Mouse (Mus musculus) forebrain, embryonic 12.5 days (tissue): ENCODE data around the gene Gm9639. TPM values are rescaled to one million over a fixed set of nuclear protein-coding genes. Genes with fewer than 3 reads are reported as not detected.
A peak's percentile ranks its signal among the peaks of the same experiment; 100 is the strongest.
"Not testable (repeated sequence)": the region's sequence is repeated elsewhere in the genome, so short reads cannot be mapped to it uniquely, and the experiment has no call there.

ENCODE experiments used
- ATAC-seq: fragments of 200-750 bp; cut with Nextera tagmentation; 2 replicates; pipeline ENCODE4 v1.8.0; 2017; ENCODE audit warnings: moderate TSS enrichment; ENCODE audit not compliant: low FRiP score
- H3K27ac ChIP-seq: fragments of 300-500 bp; sonication (generic); 2 replicates; pipeline ENCODE4 v1.5.1; 2016; ENCODE audit warnings: mild to moderate bottlenecking
- H3K27me3 ChIP-seq: fragments of 300-500 bp; sonication (generic); 2 replicates; pipeline ENCODE4 v1.6.1; 2016; ENCODE audit warnings: mild to moderate bottlenecking
- H3K36me3 ChIP-seq: fragments of 300-500 bp; sonication (generic); replicated peaks from 2 replicates; pipeline ENCODE4 v1.6.1; 2016; ENCODE audit warnings: mild to moderate bottlenecking
- H3K4me1 ChIP-seq: fragments of 300-500 bp; sonication (generic); 2 replicates; pipeline ENCODE4 v1.6.1; 2016
- H3K4me2 ChIP-seq: fragments of 300-500 bp; sonication (generic); 2 replicates; pipeline ENCODE4 v1.6.1; 2016; ENCODE audit warnings: mild to moderate bottlenecking, moderate library complexity
- H3K4me3 ChIP-seq: fragments of 300-500 bp; sonication (generic); replicated peaks from 2 replicates; pipeline ENCODE4 v1.5.1; 2016; ENCODE audit warnings: mild to moderate bottlenecking
- H3K9ac ChIP-seq: fragments of 300-500 bp; sonication (generic); 2 replicates; pipeline ENCODE4 v1.6.1; 2016; ENCODE audit warnings: mild to moderate bottlenecking
- H3K9me3 ChIP-seq: fragments of 300-500 bp; sonication (generic); 2 replicates; pipeline ENCODE4 v1.6.1; 2016
- WGBS: fragments of 180-500 bp; shearing (Covaris S2); methylation state at CpG from one replicate; pipeline ENCODE4 v1.1.7; 2016; 5-methylcytosine and 5-hydroxymethylcytosine counted together
- polyA plus RNA-seq: library from polyadenylated mRNA; unstranded; fragments of >200 nt; fragmentation: Nextera tagmentation; extraction: Ambion mirVana; gene quantifications from 2 replicates; pipeline ENCODE4 v1.2.1, GENCODE M21; 2016

Gm9639 gene
- polyA plus RNA-seq, result not detected in 2 replicates

- Histone ChIP-seq H3K27ac (0 out of 2 replicates have a peak within 1 kb of the TSS, but pooled peaks have one; percentile 36), H3K4me3 (no peak within 1 kb of the TSS), H3K4me1 (peaks cover 16% of the 10 kb centered on the region; the same call in 1 of the 2 replicates), H3K9ac (no peak within 1 kb of the TSS), H3K4me2 (no peak within 1 kb of the TSS), H3K27me3 (no peaks in the 10 kb centered on the region), H3K36me3 (no peaks in the 10 kb centered on the region), H3K9me3 (no peaks in the 10 kb centered on the region)
- no peak for ATAC-seq
- WGBS, result 55% methylated on average over 2 of the region's 2 CpGs
These were observed at the start of gene Gm9639 for GRCm38 (mm10) chr10:77794976-77795375. Gene Gm9639, minus strand, starts transcription at chr10:77795076.

- 83% methylated on average over 6 of the region's 6 CpGs for WGBS
- no peak for ATAC-seq
- H3K27ac ChIP-seq, result no peak overlapping the region
- H3K9ac ChIP-seq, result no peak overlapping the region
- H3K27me3 ChIP-seq, result no peaks in the 10 kb centered on the region
- H3K9me3 ChIP-seq, result peaks cover 5% of the 10 kb centered on the region; the same call in 1 of the 2 replicates
- no peaks in the 10 kb centered on the region; the same call in 1 of the 2 replicates for H3K4me1 ChIP-seq
- H3K4me2 ChIP-seq, result no peak overlapping the region
- no peak overlapping the region for H3K4me3 ChIP-seq
- H3K36me3 ChIP-seq, result no peaks in the 10 kb centered on the region
These were observed 44.1 kb upstream of the Gm9639 start for GRCm38 (mm10) chr10:77839006-77839405.

- Histone ChIP-seq H3K4me3 (no peak within 1 kb of the TSS), H3K9me3 (no peaks in the 10 kb centered on the region), H3K9ac (no peak within 1 kb of the TSS), H3K27ac (no peak within 1 kb of the TSS), H3K36me3 (no peaks in the 10 kb centered on the region), H3K27me3 (no peaks in the 10 kb centered on the region), H3K4me1 (no peaks in the 10 kb centered on the region; the same call in 1 of the 2 replicates), H3K4me2 (no peak within 1 kb of the TSS)
- 70% methylated on average over 9 of the region's 9 CpGs for WGBS
- ATAC-seq, result no peak
These were observed 40.8 kb upstream of the Gm9639 start, which contains the start of gene Krtap10-10 for GRCm38 (mm10) chr10:77835647-77836046. Gene Krtap10-10, plus strand, starts transcription at chr10:77835947.

GRCm38 (mm10) chr10:77826951-77827350, 32.1 kb upstream of the Gm9639 start, which contains the start of gene Krtap10-4:
Gene Krtap10-4, minus strand, starts transcription at chr10:77827095.
- H3K4me1 ChIP-seq, result no peaks in the 10 kb centered on the region
- no peaks in the 10 kb centered on the region for H3K9me3 ChIP-seq
- H3K4me2 ChIP-seq, result no peak within 1 kb of the TSS
- H3K9ac ChIP-seq, result no peak within 1 kb of the TSS
- H3K4me3 ChIP-seq, result no peak within 1 kb of the TSS
- no peaks in the 10 kb centered on the region for H3K36me3 ChIP-seq
- WGBS, result 73% methylated on average over 6 of the region's 6 CpGs
- no peak within 1 kb of the TSS for H3K27ac ChIP-seq
- no peaks in the 10 kb centered on the region for H3K27me3 ChIP-seq
- ATAC-seq, result no peak

- Histone ChIP-seq H3K4me1 (no peaks in the 10 kb centered on the region), H3K4me2 (no peak overlapping the region), H3K27ac (no peak overlapping the region), H3K27me3 (no peaks in the 10 kb centered on the region), H3K36me3 (no peaks in the 10 kb centered on the region), H3K9ac (no peak overlapping the region), H3K9me3 (no peaks in the 10 kb centered on the region), H3K4me3 (no peak overlapping the region)
- no peak for ATAC-seq
- 28% methylated on average over 4 of the region's 4 CpGs for WGBS
These were observed 24.3 kb upstream of the Gm9639 start for GRCm38 (mm10) chr10:77819203-77819602.

GRCm38 (mm10) chr10:77818523-77818922, 23.6 kb upstream of the Gm9639 start:
- 97% methylated on average over 4 of the region's 4 CpGs for WGBS
- no peak overlapping the region for H3K4me3 ChIP-seq
- H3K27ac ChIP-seq, result no peak overlapping the region
- H3K9me3 ChIP-seq, result no peaks in the 10 kb centered on the region
- H3K9ac ChIP-seq, result no peak overlapping the region
- H3K4me2 ChIP-seq, result no peak overlapping the region
- no peaks in the 10 kb centered on the region for H3K4me1 ChIP-seq
- H3K27me3 ChIP-seq, result no peaks in the 10 kb centered on the region
- ATAC-seq, result no peak
- no peaks in the 10 kb centered on the region for H3K36me3 ChIP-seq

GRCm38 (mm10) chr10:77815514-77815913, 20.6 kb upstream of the Gm9639 start:
- Histone ChIP-seq H3K27ac (no peak overlapping the region), H3K4me2 (no peak overlapping the region), H3K27me3 (no peaks in the 10 kb centered on the region), H3K4me3 (no peak overlapping the region), H3K9me3 (no peaks in the 10 kb centered on the region), H3K9ac (no peak overlapping the region), H3K36me3 (no peaks in the 10 kb centered on the region), H3K4me1 (no peaks in the 10 kb centered on the region)
- no peak for ATAC-seq
- WGBS, result 27% methylated on average over 5 of the region's 5 CpGs

- 59% methylated on average over 4 of the region's 4 CpGs for WGBS
- Histone ChIP-seq H3K4me3 (no peak within 1 kb of the TSS), H3K4me1 (no peaks in the 10 kb centered on the region), H3K9ac (no peak within 1 kb of the TSS), H3K27ac (no peak within 1 kb of the TSS), H3K27me3 (no peaks in the 10 kb centered on the region), H3K4me2 (no peak within 1 kb of the TSS), H3K9me3 (peaks cover 6% of the 10 kb centered on the region; the same call in 1 of the 2 replicates), H3K36me3 (no peaks in the 10 kb centered on the region)
- no peak for ATAC-seq
These were observed 19.5 kb upstream of the Gm9639 start, which contains the start of gene Gm2696 for GRCm38 (mm10) chr10:77814382-77814781. Gene Gm2696, plus strand, starts transcription at chr10:77814682.

- no peak within 1 kb of the TSS for H3K9ac ChIP-seq
- no peaks in the 10 kb centered on the region for H3K27me3 ChIP-seq
- WGBS, result 66% methylated on average over 5 of the region's 5 CpGs
- no peak within 1 kb of the TSS for H3K4me3 ChIP-seq
- H3K4me2 ChIP-seq, result no peak within 1 kb of the TSS
- peaks cover 6% of the 10 kb centered on the region; the same call in 1 of the 2 replicates for H3K9me3 ChIP-seq
- H3K27ac ChIP-seq, result no peak within 1 kb of the TSS
- no peaks in the 10 kb centered on the region for H3K4me1 ChIP-seq
- H3K36me3 ChIP-seq, result no peaks in the 10 kb centered on the region
- ATAC-seq, result no peak
These were observed 16.9 kb upstream of the Gm9639 start, which contains the start of gene Gm9507 for GRCm38 (mm10) chr10:77811743-77812142. Gene Gm9507, minus strand, starts transcription at chr10:77811843.

- no peaks in the 10 kb centered on the region for H3K9me3 ChIP-seq
- H3K9ac ChIP-seq, result no peak overlapping the region
- H3K27ac ChIP-seq, result no peak overlapping the region
- H3K4me2 ChIP-seq, result no peak overlapping the region
- no peaks in the 10 kb centered on the region for H3K36me3 ChIP-seq
- WGBS, result 84% methylated on average over 3 of the region's 3 CpGs
- 0 out of 2 replicates have a peak, but pooled peaks cover under 1% of the 10 kb centered on the region for H3K4me1 ChIP-seq
- no peaks in the 10 kb centered on the region for H3K27me3 ChIP-seq
- no peak overlapping the region for H3K4me3 ChIP-seq
- no peak for ATAC-seq
These were observed 9.2 kb upstream of the Gm9639 start for GRCm38 (mm10) chr10:77804095-77804494.

- peak within 1 kb of the TSS; percentile 70 for H3K27ac ChIP-seq
- H3K4me2 ChIP-seq, result no peak within 1 kb of the TSS
- no peaks in the 10 kb centered on the region for H3K9me3 ChIP-seq
- H3K9ac ChIP-seq, result no peak within 1 kb of the TSS
- peaks cover 16% of the 10 kb centered on the region; the same call in 1 of the 2 replicates for H3K4me1 ChIP-seq
- H3K36me3 ChIP-seq, result no peaks in the 10 kb centered on the region
- 71% methylated on average over 8 of the region's 8 CpGs for WGBS
- no peak for ATAC-seq
- H3K4me3 ChIP-seq, result no peak within 1 kb of the TSS
- no peaks in the 10 kb centered on the region for H3K27me3 ChIP-seq
These were observed 4.1 kb upstream of the Gm9639 start, which contains the start of gene Gm19668 for GRCm38 (mm10) chr10:77798921-77799508. Gene Gm19668, minus strand, starts transcription at chr10:77799133.

GRCm38 (mm10) chr10:77798164-77798920, 3.5 kb upstream of the Gm9639 start:
- H3K36me3 ChIP-seq, H3K9ac ChIP-seq, H3K9me3 ChIP-seq, ATAC-seq, H3K4me3 ChIP-seq, H3K27me3 ChIP-seq, H3K4me2 ChIP-seq: not testable (repeated sequence)
- Histone ChIP-seq H3K27ac (peak overlapping the region; percentile 70), H3K4me1 (peaks cover 16% of the 10 kb centered on the region; the same call in 1 of the 2 replicates)
- 27% methylated on average over 3 of the region's 3 CpGs for WGBS
